8 mouse cellular contexts compared by ENCODE assay signal in the genomic region with DNA sequence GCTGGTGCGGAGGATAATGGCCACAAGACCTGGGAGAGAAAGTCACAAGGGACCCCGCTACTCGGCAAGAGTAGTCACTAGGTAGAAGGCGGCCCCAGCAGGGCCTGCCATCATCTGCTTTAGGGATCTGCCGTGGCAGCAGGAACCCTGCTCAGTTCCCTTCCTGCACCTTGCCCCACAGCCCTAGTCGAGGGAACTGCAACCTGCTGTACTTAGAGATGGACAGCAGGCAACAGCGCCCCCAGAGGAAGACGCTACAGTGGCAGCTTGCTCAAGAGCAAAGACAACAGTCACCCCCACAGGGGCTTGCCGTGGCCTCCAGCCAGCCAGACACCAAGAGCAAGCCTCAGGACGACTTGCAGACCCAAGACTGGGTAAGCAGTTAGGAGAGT. TPM values are rescaled to one million over a fixed set of nuclear protein-coding genes. Genes with fewer than 3 reads are reported as not detected.
DNase-seq lines count a peak whose midpoint lies in the region; ATAC-seq and TF ChIP-seq lines count a peak whose summit lies in the region.

No protein-coding gene starts in this region.

- TF ChIP-seq CTCF in G1E (IDR thresholded peaks at IDR 0.05; ENCODE audit: low read depth, low read length): peak; percentile 97; the same call in 1 of the 2 replicates
- peak; percentile 98 for TF ChIP-seq CTCF in forebrain, postnatal 0 days (IDR thresholded peaks at IDR 0.05; ENCODE audit: low read depth)

- peak; percentile 92 for DNase-seq in G1E (ENCODE audit: low spot score)
- peak; percentile 92 to 94 for DNase-seq in cerebellum, adult 18-20 months
- peak; percentile 91 for DNase-seq in forebrain, postnatal 0 days
- peak; percentile 91 for DNase-seq in heart, postnatal 4 days
- DNase-seq in layer of hippocampus, adult 8-10 months (ENCODE audit: low spot score in 2 of 2): peak; percentile 82 to 84
- DNase-seq in ovary, adult 18-20 months (ENCODE audit: low spot score): peak; percentile 69
- peak; percentile 91 for DNase-seq in thymus, postnatal 0 days (ENCODE audit: low spot score)

- H3K9me3 ChIP-seq in G1E (replicated peaks): no peaks in the 10 kb centered on the region
- H3K9me3 ChIP-seq in forebrain, postnatal 0 days (ENCODE audit: low read length): no peaks in the 10 kb centered on the region
- no peaks in the 10 kb centered on the region for H3K9me3 ChIP-seq in lung, embryonic 15.5 days

- peaks cover 20% of the 10 kb centered on the region for H3K27me3 ChIP-seq in G1E (ENCODE audit: insufficient read depth, low read length)
- H3K27me3 ChIP-seq in forebrain, postnatal 0 days (ENCODE audit: insufficient read depth, low read length): no peaks in the 10 kb centered on the region
- H3K27me3 ChIP-seq in lung, embryonic 15.5 days: no peaks in the 10 kb centered on the region

- peaks cover 12% of the 10 kb centered on the region for H3K4me1 ChIP-seq in G1E (ENCODE audit: insufficient read depth, low read depth, low read length)
- peaks cover 9% of the 10 kb centered on the region for H3K4me1 ChIP-seq in forebrain, postnatal 0 days (ENCODE audit: insufficient read depth)
- H3K4me1 ChIP-seq in lung, embryonic 15.5 days: peaks cover 17% of the 10 kb centered on the region

- H3K36me3 ChIP-seq in G1E (replicated peaks): peaks cover 23% of the 10 kb centered on the region
- H3K36me3 ChIP-seq in forebrain, postnatal 0 days (ENCODE audit: insufficient read depth): peaks cover 22% of the 10 kb centered on the region
- peaks cover 15% of the 10 kb centered on the region for H3K36me3 ChIP-seq in lung, embryonic 15.5 days

- no peak overlapping the region for H3K4me3 ChIP-seq in G1E (ENCODE audit: low read depth, low read length)
- peak overlapping the region; percentile 42 for H3K4me3 ChIP-seq in forebrain, postnatal 0 days (ENCODE audit: low read depth, low read length)
- H3K4me3 ChIP-seq in lung, embryonic 15.5 days: peak overlapping the region; percentile 45

- ATAC-seq in G1E (ENCODE audit: extremely low read depth, insufficient number of reproducible peaks, low FRiP score, poor library complexity, severe bottlenecking): peak; percentile 91
- peak; percentile 84 for ATAC-seq in forebrain, postnatal 0 days
- ATAC-seq in lung, embryonic 15.5 days (ENCODE audit: borderline replicate concordance, extremely low read depth, low FRiP score, low TSS enrichment): peak; percentile 71; the same call in 1 of the 2 replicates

- peak overlapping the region; percentile 95 for H3K4me2 ChIP-seq in forebrain, postnatal 0 days (ENCODE audit: low read depth)
- H3K4me2 ChIP-seq in lung, embryonic 15.5 days: peak overlapping the region; percentile 92

- 7% methylated on average over 10 of the region's 10 CpGs for WGBS in forebrain, postnatal 0 days
- whole genome bisulfite sequencing in lung, embryonic 15.5 days: 7% methylated on average over 10 of the region's 10 CpGs

- peak overlapping the region; percentile 94 for H3K27ac ChIP-seq in forebrain, postnatal 0 days (ENCODE audit: low read depth, low read length)
- 0 out of 2 replicates have a peak overlapping the region, but pooled peaks have one; percentile 83 for H3K27ac ChIP-seq in lung, embryonic 15.5 days

- H3K9ac ChIP-seq in forebrain, postnatal 0 days: peak overlapping the region; percentile 67
- no peak overlapping the region for H3K9ac ChIP-seq in lung, embryonic 15.5 days

RNA-seq across cellular contexts. Expression of gene Tex22, which starts 0.8 kb away (rescaled TPM):
- total RNA-seq in G1E (2014; fragmentation: Nextera tagmentation): not detected in 2 replicates
- 0.17 and 0.38 TPM in 2 replicates for total RNA-seq in G1E (2017)
- polyA plus RNA-seq in G1E (2012): not detected in 2 replicates
- 0.54 and 1.7 TPM in 2 replicates for total RNA-seq in forebrain, postnatal 0 days (2014; rRNA removed)
- polyA plus RNA-seq in forebrain, postnatal 0 days (2015; fragmentation: Nextera tagmentation; extraction: Ambion mirVana): not detected in 2 replicates
- total RNA-seq in heart, postnatal 4 days (2021): under 1 TPM in 1 of 2 experiments, not detected in 1; 0.29 TPM
- total RNA-seq in layer of hippocampus, adult 8-10 months (2022): under 1 TPM; 0.34 to 0.87 (median 0.60) TPM
- not detected in 2 replicates for polyA plus RNA-seq in lung, embryonic 15.5 days (2015; fragmentation: Nextera tagmentation; extraction: Ambion mirVana)
- polyA plus RNA-seq in thymus, postnatal 0 days (2015; fragmentation: Nextera tagmentation; extraction: Ambion mirVana): not detected in 2 replicates

RNA-seq across cellular contexts. Expression of gene Mta1, which starts 23.0 kb away (rescaled TPM):
- total RNA-seq in G1E (2014; fragmentation: Nextera tagmentation) (269 and 277 TPM in 2 replicates), G1E (2017) (38.3 and 48.5 TPM in 2 replicates)
- polyA plus RNA-seq in G1E (2012): 489 and 507 TPM in 2 replicates
- 49.2 and 59.3 TPM in 2 replicates for total RNA-seq in forebrain, postnatal 0 days (2014; rRNA removed)
- 13.6 and 13.8 TPM in 2 replicates for polyA plus RNA-seq in forebrain, postnatal 0 days (2015; fragmentation: Nextera tagmentation; extraction: Ambion mirVana)
- 10 to 100 TPM; 55.2 to 61.3 TPM for total RNA-seq in heart, postnatal 4 days (2021)
- 10 to 100 TPM; 70.5 to 74.8 (median 72.0) TPM for total RNA-seq in layer of hippocampus, adult 8-10 months (2022)
- polyA plus RNA-seq in lung, embryonic 15.5 days (2015; fragmentation: Nextera tagmentation; extraction: Ambion mirVana): 13.5 and 14.7 TPM in 2 replicates
- 11.7 and 13.6 TPM in 2 replicates for polyA plus RNA-seq in thymus, postnatal 0 days (2015; fragmentation: Nextera tagmentation; extraction: Ambion mirVana)
